Mouse (Mus musculus) limb, embryonic 12.5 days (tissue): ENCODE data around the gene Atp6v0d1. TPM values are rescaled to one million over a fixed set of nuclear protein-coding genes. Genes with fewer than 3 reads are reported as not detected.
"Not testable (repeated sequence)": the region's sequence is repeated elsewhere in the genome, so short reads cannot be mapped to it uniquely, and the experiment has no call there.

ENCODE experiments used
- ATAC-seq: fragments of 200-750 bp; cut with Nextera tagmentation; 2 replicates; pipeline ENCODE4 v1.8.0; 2017; ENCODE audit warnings: low read depth, moderate TSS enrichment; ENCODE audit not compliant: insufficient number of reproducible peaks, insufficient read depth, low FRiP score, low TSS enrichment
- H3K27ac ChIP-seq: fragments of 300-500 bp; sonication (generic); 2 replicates; pipeline ENCODE4 v1.5.1; 2016; ENCODE audit warnings: mild to moderate bottlenecking, moderate library complexity
- H3K27me3 ChIP-seq: fragments of 300-500 bp; sonication (generic); 2 replicates; pipeline ENCODE4 v1.6.1; 2016; ENCODE audit warnings: mild to moderate bottlenecking, moderate library complexity
- H3K36me3 ChIP-seq: fragments of 300-500 bp; sonication (generic); 2 replicates; pipeline ENCODE4 v1.6.1; 2016; ENCODE audit warnings: mild to moderate bottlenecking, moderate library complexity
- H3K4me1 ChIP-seq: fragments of 300-500 bp; sonication (generic); replicated peaks from 2 replicates; pipeline ENCODE4 v1.6.1; 2016
- H3K4me2 ChIP-seq: fragments of 300-500 bp; sonication (generic); 2 replicates; pipeline ENCODE4 v1.6.1; 2016; ENCODE audit warnings: mild to moderate bottlenecking, moderate library complexity
- H3K4me3 ChIP-seq: fragments of 300-500 bp; sonication (generic); replicated peaks from 2 replicates; pipeline ENCODE4 v1.5.1; 2016; ENCODE audit warnings: mild to moderate bottlenecking
- H3K9ac ChIP-seq: fragments of 300-500 bp; sonication (generic); replicated peaks from 2 replicates; pipeline ENCODE4 v1.6.1; 2016; ENCODE audit warnings: mild to moderate bottlenecking, moderate library complexity
- H3K9me3 ChIP-seq: fragments of 300-500 bp; sonication (generic); 2 replicates; pipeline ENCODE4 v1.6.1; 2016; ENCODE audit warnings: mild to moderate bottlenecking, moderate library complexity
- WGBS: fragments of 180-500 bp; shearing (Covaris S2); methylation state at CpG from one replicate; pipeline ENCODE4 v1.1.7; 2016; 5-methylcytosine and 5-hydroxymethylcytosine counted together
- polyA plus RNA-seq: library from polyadenylated mRNA; unstranded; fragments of >200 nt; fragmentation: Nextera tagmentation; extraction: Ambion mirVana; gene quantifications from 2 replicates; pipeline ENCODE4 v1.2.1, GENCODE M21; 2016

Atp6v0d1 gene
- polyA plus RNA-seq, 1 experiment from 2014 or later = 61.5 TPM

DNA sequence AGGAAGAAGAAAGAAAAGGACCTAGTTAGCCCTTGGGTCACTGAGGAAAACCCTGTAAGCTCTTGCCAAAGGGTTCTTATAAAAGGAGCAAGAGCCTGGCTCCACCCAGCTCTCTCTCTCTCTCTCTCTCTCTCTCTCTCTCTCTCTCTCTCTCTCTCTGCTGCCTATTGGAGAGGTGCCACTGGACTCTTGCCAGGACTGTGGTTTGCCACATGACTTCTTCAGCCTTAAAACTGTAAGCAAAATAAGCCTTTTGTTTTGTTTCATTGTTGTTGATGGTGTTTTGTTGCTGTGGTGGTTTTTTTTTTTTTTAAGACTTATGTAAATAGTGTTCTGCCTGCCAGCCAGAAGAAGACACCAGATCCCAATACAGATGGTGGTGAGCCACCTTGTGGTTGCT lies 7.6 kb upstream of the Atp6v0d1 start:
- no peak for ATAC-seq
- Histone ChIP-seq H3K4me1 (no peaks in the 10 kb centered on the region), H3K27me3 (no peaks in the 10 kb centered on the region)

DNA sequence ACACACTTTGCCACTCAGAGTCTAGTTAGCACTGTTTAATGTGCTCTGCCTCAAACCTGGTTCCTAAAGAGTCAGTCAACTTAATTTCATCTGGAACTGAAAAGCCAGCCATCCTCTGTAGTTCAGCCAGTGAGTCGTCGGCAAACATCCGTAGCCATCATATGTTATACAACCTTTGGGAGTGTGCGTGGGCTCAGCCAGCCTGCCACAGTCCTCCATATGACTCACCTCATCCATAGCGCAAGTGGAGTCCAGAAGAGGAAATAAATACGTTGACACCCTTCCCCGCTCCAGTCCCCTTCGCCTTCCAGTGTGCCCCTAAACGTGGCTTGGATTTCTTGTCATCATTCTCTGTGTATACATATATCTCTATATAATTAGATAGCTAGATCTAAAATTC lies 6.0 kb upstream of the Atp6v0d1 start:
- Histone ChIP-seq H3K4me1 (peaks cover 5% of the 10 kb centered on the region), H3K9me3 (no peaks in the 10 kb centered on the region), H3K4me2 (no peak overlapping the region), H3K9ac (no peak overlapping the region), H3K27ac (no peak overlapping the region), H3K27me3 (peaks cover 6% of the 10 kb centered on the region), H3K4me3 (no peak overlapping the region), H3K36me3 (no peaks in the 10 kb centered on the region)
- ATAC-seq = no peak
- 86% methylated on average over 9 of the region's 9 CpGs for WGBS

More for the DNA sequence above, 7.6 kb upstream of the Atp6v0d1 start:
- Histone ChIP-seq H3K9ac (no peak overlapping the region), H3K4me3 (no peak overlapping the region), H3K4me2 (no peak overlapping the region), H3K9me3 (no peaks in the 10 kb centered on the region), H3K27ac (no peak overlapping the region), H3K36me3 (no peaks in the 10 kb centered on the region)

DNA sequence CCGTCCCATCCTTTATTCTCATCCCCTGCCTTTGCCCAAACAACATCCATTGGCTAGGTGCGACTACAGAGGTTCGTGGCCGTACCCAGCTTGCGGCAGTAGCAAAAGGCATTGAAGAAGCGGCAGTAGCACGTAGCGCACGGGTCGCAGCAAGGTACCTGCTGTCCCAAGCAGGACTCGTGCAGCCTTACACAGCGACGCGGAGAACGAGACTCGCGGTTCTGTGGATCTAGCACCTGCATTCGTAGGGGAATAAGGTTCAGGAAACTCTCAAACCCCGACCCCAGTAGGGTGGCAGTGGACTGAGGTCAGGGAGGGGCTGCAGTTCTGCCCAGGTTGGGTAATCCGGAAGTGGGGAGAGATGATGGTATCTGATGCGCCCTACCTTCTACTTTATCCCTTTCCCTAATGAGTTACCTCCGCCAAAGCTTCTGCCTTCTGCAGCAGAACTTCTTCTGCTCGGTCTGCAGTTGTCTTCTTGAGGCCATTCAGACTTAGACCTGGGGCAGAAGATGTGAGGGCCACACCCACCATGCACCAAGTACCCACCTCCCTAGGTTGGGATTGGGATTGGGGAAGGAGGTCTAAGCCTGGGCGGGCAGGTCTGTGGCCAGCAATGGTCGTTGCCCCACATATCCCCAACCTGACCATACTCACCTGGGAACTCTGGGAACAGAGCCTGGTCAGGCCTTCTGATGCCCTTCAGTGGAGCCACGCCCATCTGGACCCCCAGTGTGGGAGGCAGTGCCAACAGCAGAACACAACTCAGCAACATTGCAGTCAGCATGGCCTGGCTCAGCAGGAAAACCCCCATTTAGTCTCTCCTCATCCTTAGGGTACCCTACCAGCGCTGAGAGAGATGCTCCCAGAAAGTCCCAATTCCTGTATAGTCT lies 1.1 kb upstream of the Atp6v0d1 start:
- Histone ChIP-seq H3K4me3 (peak overlapping the region; percentile 85), H3K9ac (peak overlapping the region; percentile 62), H3K27me3 (peaks cover 6% of the 10 kb centered on the region), H3K9me3 (no peaks in the 10 kb centered on the region), H3K4me1 (peaks cover 13% of the 10 kb centered on the region), H3K36me3 (0 out of 2 replicates have a peak, but pooled peaks cover 3% of the 10 kb centered on the region), H3K27ac (no peak overlapping the region), H3K4me2 (peak overlapping the region; percentile 88)
- whole genome bisulfite sequencing = 27% methylated on average over 27 of the region's 27 CpGs
- ATAC-seq = peak; percentile 12; the same call in 1 of the 2 replicates

DNA sequence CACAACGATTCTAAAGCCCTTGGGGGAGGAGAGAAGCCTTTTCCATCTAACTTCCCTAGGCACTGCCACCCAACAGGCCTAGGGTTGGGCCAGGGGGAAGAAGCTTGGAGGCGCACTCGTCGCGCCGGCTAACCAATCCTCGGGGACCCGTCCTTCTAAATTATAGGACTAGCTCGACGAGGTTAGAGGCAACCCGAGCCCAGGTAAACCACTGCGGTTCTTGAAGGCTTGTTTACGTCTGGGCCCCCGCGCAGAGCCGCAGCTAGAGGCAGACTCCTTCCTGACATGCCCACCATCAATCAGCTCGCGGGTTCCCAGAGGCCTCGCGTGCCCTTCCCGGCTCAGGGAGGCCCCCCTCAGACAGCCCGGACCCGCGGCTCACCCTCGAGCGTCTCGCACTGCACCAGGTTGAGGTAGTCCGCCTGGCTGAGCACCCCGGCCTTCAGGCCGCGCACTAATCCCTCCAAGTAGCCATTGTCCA lies 406 bp downstream of the Atp6v0d1 start:
- peak overlapping the region; percentile 82 for H3K9ac ChIP-seq
- peak overlapping the region; percentile 69 for H3K27ac ChIP-seq
- WGBS = under 1% methylated on average over 31 of the region's 31 CpGs
- H3K4me2 ChIP-seq = peak overlapping the region; percentile 88
- peak; percentile 69 for ATAC-seq
- peaks cover 13% of the 10 kb centered on the region for H3K4me1 ChIP-seq
- H3K36me3 ChIP-seq = peaks cover 6% of the 10 kb centered on the region; the same call in 1 of the 2 replicates
- H3K9me3 ChIP-seq = no peaks in the 10 kb centered on the region
- H3K27me3 ChIP-seq = peaks cover 6% of the 10 kb centered on the region
- H3K4me3 ChIP-seq = peak overlapping the region; percentile 85

DNA sequence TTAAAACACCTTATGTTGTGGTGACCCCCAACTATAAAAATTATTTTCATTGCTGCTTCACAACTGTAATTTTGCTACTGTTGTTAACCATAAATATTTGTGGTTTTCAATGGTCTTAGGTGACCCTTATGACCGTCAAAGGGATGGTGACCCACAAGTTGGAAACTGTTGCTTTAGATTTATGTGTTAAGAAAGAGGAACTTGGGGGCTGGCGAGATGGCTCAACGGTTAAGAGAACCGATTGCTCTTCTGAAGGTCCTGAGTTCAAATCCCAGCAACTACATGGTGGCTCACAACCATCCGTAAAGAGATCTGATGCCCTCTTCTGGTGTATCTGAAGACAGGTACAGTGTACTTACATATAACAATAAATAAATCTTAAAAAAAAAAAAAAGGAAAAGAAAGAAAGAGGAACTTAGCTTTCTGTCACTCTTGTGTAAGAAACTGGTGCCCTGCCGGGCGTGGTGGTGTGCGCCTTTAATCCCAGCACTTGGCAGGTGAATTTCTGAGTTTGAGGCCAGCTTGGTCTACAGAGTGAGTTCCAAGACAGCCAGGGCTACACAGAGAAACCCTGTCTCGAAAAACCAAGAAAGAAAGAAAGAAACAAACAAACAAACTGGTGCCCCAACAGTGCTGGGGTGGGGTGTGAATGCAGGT lies 1.1 kb downstream of the Atp6v0d1 start:
- Histone ChIP-seq H3K9ac (peak overlapping the region; percentile 82), H3K4me1 (peaks cover 13% of the 10 kb centered on the region), H3K4me3 (peak overlapping the region; percentile 85), H3K4me2 (peak overlapping the region; percentile 88)
- ATAC-seq, H3K27me3 ChIP-seq, H3K36me3 ChIP-seq, H3K9me3 ChIP-seq, H3K27ac ChIP-seq: not testable (repeated sequence)
- 83% methylated on average over 9 of the region's 9 CpGs for WGBS

DNA sequence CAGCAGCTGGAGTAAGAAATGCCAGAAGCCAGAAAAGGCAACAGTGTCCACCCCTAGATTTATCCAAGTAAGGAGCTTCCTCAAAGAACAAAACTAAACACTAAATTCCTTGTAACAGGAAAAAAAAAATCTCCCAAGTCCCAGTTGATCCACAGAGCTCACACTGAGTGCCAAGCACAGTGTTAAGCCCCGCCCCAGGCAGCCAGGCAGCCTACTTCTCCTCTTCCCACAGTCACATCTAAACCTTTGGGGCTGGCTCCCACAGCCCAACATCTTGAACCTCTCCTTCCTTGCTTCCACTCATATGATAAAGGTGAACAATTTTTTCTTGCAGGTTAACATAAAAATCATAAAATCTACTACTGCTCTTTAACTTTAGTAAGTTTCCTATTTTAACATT lies 2.0 kb downstream of the Atp6v0d1 start:
- Histone ChIP-seq H3K27ac (no peak overlapping the region), H3K27me3 (peaks cover 6% of the 10 kb centered on the region), H3K9me3 (no peaks in the 10 kb centered on the region), H3K4me3 (no peak overlapping the region), H3K9ac (no peak overlapping the region), H3K4me2 (no peak overlapping the region), H3K36me3 (peaks cover 10% of the 10 kb centered on the region; the same call in 1 of the 2 replicates), H3K4me1 (peaks cover 13% of the 10 kb centered on the region)
- no peak for ATAC-seq
- WGBS = 88% methylated on average over 1 of the region's 1 CpGs

DNA sequence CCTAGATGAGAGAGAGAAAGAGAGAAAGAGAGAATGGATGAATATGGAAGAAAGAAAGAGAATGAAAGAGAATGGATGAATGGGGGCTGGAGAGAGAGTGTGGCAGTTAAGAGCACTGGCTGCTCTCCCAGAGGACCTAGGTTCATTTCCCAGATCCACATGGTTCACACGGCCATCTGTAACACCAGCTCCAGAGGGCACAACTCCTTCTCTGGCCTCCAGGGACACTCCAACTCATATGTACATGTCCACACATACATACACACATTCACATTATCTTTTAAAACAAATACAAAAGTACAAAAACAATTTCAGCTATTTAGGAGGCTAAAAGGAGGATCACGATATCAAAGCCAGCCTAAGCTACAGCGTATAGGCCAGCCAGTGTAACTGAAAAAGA lies 3.0 kb downstream of the Atp6v0d1 start:
- Histone ChIP-seq H3K36me3 (peaks cover 10% of the 10 kb centered on the region; the same call in 1 of the 2 replicates), H3K4me2 (no peak overlapping the region), H3K9ac (no peak overlapping the region), H3K4me1 (peaks cover 13% of the 10 kb centered on the region), H3K9me3 (no peaks in the 10 kb centered on the region), H3K27me3 (peaks cover 6% of the 10 kb centered on the region), H3K4me3 (no peak overlapping the region), H3K27ac (no peak overlapping the region)
- no peak for ATAC-seq
- 87% methylated on average over 3 of the region's 3 CpGs for WGBS

DNA sequence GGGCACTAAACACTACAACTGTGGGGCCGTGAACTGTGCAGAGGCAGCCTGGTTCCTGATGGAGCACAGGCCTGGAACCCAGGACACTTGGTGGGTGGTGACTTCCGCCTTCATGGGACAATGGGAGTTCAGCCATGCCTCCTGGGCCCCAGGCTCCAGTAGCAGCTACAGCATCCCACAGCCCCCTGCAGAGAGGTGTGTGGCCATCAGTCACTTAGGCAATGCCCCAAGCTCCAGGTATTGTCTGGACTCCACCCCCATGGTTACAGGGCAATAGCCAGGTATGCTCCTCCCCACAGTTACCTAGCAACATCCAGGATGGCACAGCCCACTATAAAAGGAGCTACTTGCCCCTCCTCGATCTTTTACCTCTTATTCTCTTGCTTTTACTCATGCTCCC lies 10.6 kb downstream of the Atp6v0d1 start:
- no peak overlapping the region for H3K4me2 ChIP-seq
- no peaks in the 10 kb centered on the region for H3K27me3 ChIP-seq
- H3K4me1 ChIP-seq = no peaks in the 10 kb centered on the region
- WGBS = 73% methylated on average over 3 of the region's 3 CpGs
- H3K9ac ChIP-seq = no peak overlapping the region
- H3K36me3 ChIP-seq = peaks cover 3% of the 10 kb centered on the region; the same call in 1 of the 2 replicates
- H3K27ac ChIP-seq = no peak overlapping the region
- no peak for ATAC-seq
- no peak overlapping the region for H3K4me3 ChIP-seq
- H3K9me3 ChIP-seq = no peaks in the 10 kb centered on the region

DNA sequence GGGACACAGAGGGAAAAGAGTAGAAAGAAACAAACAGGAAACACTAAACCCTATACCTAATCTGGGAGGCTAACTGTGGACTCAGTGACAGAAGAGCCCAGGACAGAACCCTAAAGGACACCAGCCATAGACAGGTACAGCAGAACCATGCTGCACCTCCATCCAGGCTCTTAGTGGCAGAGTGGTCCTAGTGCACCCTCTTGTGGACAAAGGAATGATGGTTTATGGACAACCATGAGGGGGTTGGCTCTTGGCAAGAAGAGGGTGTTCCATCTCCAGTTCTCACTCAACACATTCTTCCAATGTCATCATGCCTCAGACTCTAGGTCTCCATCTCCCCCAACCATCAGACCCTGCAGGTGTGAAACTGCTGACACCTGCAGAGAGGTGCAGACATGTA lies 11.8 kb downstream of the Atp6v0d1 start:
- Histone ChIP-seq H3K4me3 (no peak overlapping the region), H3K4me2 (no peak overlapping the region), H3K4me1 (no peaks in the 10 kb centered on the region), H3K27me3 (no peaks in the 10 kb centered on the region), H3K27ac (no peak overlapping the region), H3K9me3 (no peaks in the 10 kb centered on the region), H3K36me3 (no peaks in the 10 kb centered on the region), H3K9ac (no peak overlapping the region)
- no peak for ATAC-seq

DNA sequence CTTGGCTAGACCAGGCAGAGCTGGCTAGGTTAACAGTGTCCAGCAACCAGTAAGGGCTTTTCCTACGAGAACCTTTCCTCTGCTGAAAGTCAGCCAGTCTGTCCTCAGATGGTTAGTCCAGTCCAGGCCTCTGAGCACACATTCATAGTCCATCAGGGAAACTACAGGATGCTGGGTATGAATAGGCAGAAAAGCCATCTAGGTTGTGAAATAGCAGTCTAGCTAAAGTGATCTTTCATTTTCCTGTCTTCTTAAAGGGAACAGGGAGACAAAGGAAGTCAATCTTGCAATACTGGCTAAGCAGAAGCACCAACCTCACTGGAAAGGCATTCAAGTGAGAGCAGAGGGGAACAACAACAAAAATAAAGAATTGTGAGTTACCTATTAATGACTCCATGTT lies 13.0 kb downstream of the Atp6v0d1 start:
- Histone ChIP-seq H3K36me3 (no peaks in the 10 kb centered on the region), H3K9me3 (no peaks in the 10 kb centered on the region), H3K9ac (no peak overlapping the region), H3K27ac (no peak overlapping the region), H3K4me1 (no peaks in the 10 kb centered on the region), H3K27me3 (no peaks in the 10 kb centered on the region), H3K4me3 (no peak overlapping the region), H3K4me2 (no peak overlapping the region)
- no peak for ATAC-seq
- WGBS = 82% methylated on average over 1 of the region's 1 CpGs

DNA sequence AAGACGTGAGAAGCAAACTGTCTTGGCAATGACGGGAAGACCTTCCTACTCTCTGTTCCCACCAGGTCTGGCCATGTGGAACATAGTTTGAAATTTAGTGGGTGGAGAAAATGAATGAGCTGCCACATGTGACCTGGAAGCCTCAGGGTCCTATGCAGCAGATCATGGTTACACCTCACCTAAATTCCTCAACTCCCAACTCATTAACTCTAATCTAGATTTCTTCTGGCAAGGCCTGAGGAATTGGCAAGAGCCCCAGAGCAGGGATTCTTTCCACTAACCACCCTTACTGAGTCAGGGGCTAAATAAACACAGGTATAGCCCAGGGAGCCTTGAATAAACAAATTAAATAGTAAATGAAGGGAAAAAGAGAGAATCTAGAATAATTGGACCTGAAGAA lies 13.8 kb downstream of the Atp6v0d1 start:
- H3K4me3 ChIP-seq = no peak overlapping the region
- no peak overlapping the region for H3K9ac ChIP-seq
- H3K36me3 ChIP-seq = no peaks in the 10 kb centered on the region
- no peak for ATAC-seq
- H3K27me3 ChIP-seq = no peaks in the 10 kb centered on the region
- no peaks in the 10 kb centered on the region for H3K9me3 ChIP-seq
- WGBS = 88% methylated on average over 2 of the region's 2 CpGs
- H3K4me2 ChIP-seq = no peak overlapping the region
- no peak overlapping the region for H3K27ac ChIP-seq
- H3K4me1 ChIP-seq = peaks cover 3% of the 10 kb centered on the region; the same call in 1 of the 2 replicates
